Mouse (Mus musculus): ENCODE measurements around the gene Nrgn.
A peak's percentile ranks its signal among the peaks of the same experiment; 100 is the strongest.

GRCm38 (mm10) chr9:37572204-37572876 is 19.6 kb upstream of the Nrgn start:
- TF ChIP-seq CTCF (IDR thresholded peaks at IDR 0.05; ENCODE audit: low read depth) (no peak), EP300 (IDR thresholded peaks at IDR 0.05; ENCODE audit: low read depth) (0 out of 2 replicates have a peak, but pooled peaks have one; percentile 32)
